In the genomic region with DNA sequence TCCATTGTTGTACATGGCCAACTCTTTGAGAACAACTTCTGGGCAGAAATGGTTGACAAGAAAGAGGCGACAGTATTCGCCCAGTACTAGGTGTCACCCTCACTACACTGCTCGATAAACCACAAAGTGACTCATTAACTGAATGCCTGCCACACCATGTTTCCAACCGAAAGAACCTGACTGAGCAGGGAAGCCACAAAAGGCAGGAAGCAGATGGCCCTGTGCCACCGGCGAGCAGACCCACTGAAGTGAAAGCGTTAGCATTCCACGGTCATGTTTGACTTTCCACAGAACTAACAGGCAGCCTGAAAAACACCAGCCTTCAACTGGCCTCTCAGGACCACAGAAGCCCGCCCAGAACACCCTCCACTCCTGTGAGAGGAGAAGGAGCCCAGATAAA, we compare ENCODE assay signal across 10 mouse cellular contexts. TPM values are rescaled to one million over a fixed set of nuclear protein-coding genes. Genes with fewer than 3 reads are reported as not detected.
DNase-seq lines count a peak whose midpoint lies in the region; ATAC-seq lines count a peak whose summit lies in the region.
"Had no signal": no experiment of that assay in that cellular context is flagged by ENCODE, and none has a peak within 500 bp of the region (broad histone marks: within the 10 kb centered on the region; RNA-seq: fewer than 3 reads in every experiment).

No protein-coding gene starts in this region.

- H3K9me3 ChIP-seq in heart, embryonic 16.5 days (replicated peaks; ENCODE audit: control insufficient read depth, low read length): no peaks in the 10 kb centered on the region

- H3K4me1 ChIP-seq in heart, embryonic 16.5 days (ENCODE audit: control insufficient read depth, insufficient read depth, low read length): peaks cover 5% of the 10 kb centered on the region; the same call in 1 of the 2 replicates

- H3K27ac ChIP-seq in heart, embryonic 16.5 days (ENCODE audit: low read length): peak overlapping the region; percentile 66
- H3K27ac ChIP-seq: liver, embryonic 14.5 days had no signal

- 70% methylated on average over 9 of the region's 9 CpGs for WGBS in heart, embryonic 16.5 days

- no peaks in the 10 kb centered on the region for H3K27me3 ChIP-seq in heart, embryonic 16.5 days (ENCODE audit: control insufficient read depth, insufficient read depth, low read length)

- no peak for ATAC-seq in heart, embryonic 16.5 days (replicated peaks; ENCODE audit: extremely low read depth, insufficient read depth, low FRiP score)
- peak; percentile 75 for ATAC-seq in activated CD4-positive, CD25-positive, alpha-beta regulatory T cell, adult 4 months
- 0 out of 2 replicates have a peak, but pooled peaks have one; percentile 29 for ATAC-seq in megakaryocyte-erythroid progenitor cell, adult 5-6 weeks (replicated peaks; ENCODE audit: low FRiP score, low TSS enrichment, poor library complexity, severe bottlenecking)
- no peak for ATAC-seq in erythroblast, adult 5-6 weeks (replicated peaks; ENCODE audit: low FRiP score, poor library complexity, severe bottlenecking)

- H3K36me3 ChIP-seq in heart, embryonic 16.5 days (ENCODE audit: control insufficient read depth, insufficient read depth): peaks cover 57% of the 10 kb centered on the region

- no peak overlapping the region for H3K4me2 ChIP-seq in heart, embryonic 16.5 days (ENCODE audit: low read depth, low read length)

- no peak overlapping the region for H3K4me3 ChIP-seq in heart, embryonic 16.5 days (ENCODE audit: low read length)

- H3K9ac ChIP-seq in heart, embryonic 16.5 days (ENCODE audit: low read length): no peak overlapping the region
- H3K9ac ChIP-seq: liver, embryonic 14.5 days had no signal

- DNase-seq in heart, adult 11 months: no peak
- DNase-seq in kidney, postnatal 36 days: peak; percentile 81 to 85
- DNase-seq in cerebellum, postnatal 14 days: no peak
- no peak for DNase-seq in neural tube, embryonic 10.5 days (ENCODE audit: extremely low spot score, low spot score)
- DNase-seq: adrenal gland, postnatal 14 days had no signal

RNA-seq across cellular contexts. Expression of a gene that starts 16.8 kb away (rescaled TPM):
- 1.2 TPM in 2 replicates for polyA plus RNA-seq in heart, embryonic 16.5 days (2015; fragmentation: Nextera tagmentation; extraction: Ambion mirVana)
- polyA plus RNA-seq in activated CD4-positive, CD25-positive, alpha-beta regulatory T cell, adult 4 months (2017; shearing (Covaris generic)): not detected
- 0.32 TPM in 1 of 2 replicates, not detected in the other for total RNA-seq in megakaryocyte-erythroid progenitor cell, adult 5-6 weeks (2014; fragmentation: Nextera tagmentation)
- total RNA-seq in megakaryocyte-erythroid progenitor cell, adult 5-6 weeks (2017): 0.69 and 0.80 TPM in 2 replicates
- total RNA-seq in erythroblast, adult 5-6 weeks (2015; ENCODE audit: low replicate concordance): not detected in 2 replicates
- total RNA-seq in erythroblast, adult 5-6 weeks (2017; ENCODE audit: low replicate concordance): 0.09 and 0.56 TPM in 2 replicates

RNA-seq across cellular contexts. Expression of a gene that starts 19.4 kb away (rescaled TPM):
- polyA plus RNA-seq in heart, embryonic 16.5 days (2015; fragmentation: Nextera tagmentation; extraction: Ambion mirVana): 65.9 and 72.3 TPM in 2 replicates
- polyA plus RNA-seq in activated CD4-positive, CD25-positive, alpha-beta regulatory T cell, adult 4 months (2017; shearing (Covaris generic)): 10 to 100 TPM; 33.1 to 42.4 TPM
- 68.2 and 80.6 TPM in 2 replicates for total RNA-seq in megakaryocyte-erythroid progenitor cell, adult 5-6 weeks (2014; fragmentation: Nextera tagmentation)
- 43.9 and 64.9 TPM in 2 replicates for total RNA-seq in megakaryocyte-erythroid progenitor cell, adult 5-6 weeks (2017)
- 7.5 and 11.7 TPM in 2 replicates for total RNA-seq in erythroblast, adult 5-6 weeks (2015; ENCODE audit: low replicate concordance)
- total RNA-seq in erythroblast, adult 5-6 weeks (2017; ENCODE audit: low replicate concordance): 8.5 and 15.1 TPM in 2 replicates

RNA-seq across cellular contexts. Expression of a gene that starts 26.1 kb away (rescaled TPM):
- 0.11 and 0.20 TPM in 2 replicates for polyA plus RNA-seq in heart, embryonic 16.5 days (2015; fragmentation: Nextera tagmentation; extraction: Ambion mirVana)
- polyA plus RNA-seq in activated CD4-positive, CD25-positive, alpha-beta regulatory T cell, adult 4 months (2017; shearing (Covaris generic)): not detected
- not detected in 2 replicates for total RNA-seq in megakaryocyte-erythroid progenitor cell, adult 5-6 weeks (2014; fragmentation: Nextera tagmentation)
- total RNA-seq in megakaryocyte-erythroid progenitor cell, adult 5-6 weeks (2017): not detected in 2 replicates
- total RNA-seq in erythroblast, adult 5-6 weeks (2015; ENCODE audit: low replicate concordance): not detected in 2 replicates
- total RNA-seq in erythroblast, adult 5-6 weeks (2017; ENCODE audit: low replicate concordance): not detected in 2 replicates
- total RNA-seq: adrenal gland, postnatal 14 days had no signal

RNA-seq across cellular contexts. Expression of a gene that starts 52.4 kb away (rescaled TPM):
- 50.2 and 54.6 TPM in 2 replicates for polyA plus RNA-seq in heart, embryonic 16.5 days (2015; fragmentation: Nextera tagmentation; extraction: Ambion mirVana)
- 10 to 100 TPM; 49.2 to 80.4 TPM for polyA plus RNA-seq in activated CD4-positive, CD25-positive, alpha-beta regulatory T cell, adult 4 months (2017; shearing (Covaris generic))
- 52.5 and 57.0 TPM in 2 replicates for total RNA-seq in megakaryocyte-erythroid progenitor cell, adult 5-6 weeks (2014; fragmentation: Nextera tagmentation)
- 17.3 and 25.5 TPM in 2 replicates for total RNA-seq in megakaryocyte-erythroid progenitor cell, adult 5-6 weeks (2017)
- total RNA-seq in erythroblast, adult 5-6 weeks (2015; ENCODE audit: low replicate concordance): 12.1 and 34.6 TPM in 2 replicates
- total RNA-seq in erythroblast, adult 5-6 weeks (2017; ENCODE audit: low replicate concordance): 7.8 and 14.1 TPM in 2 replicates

RNA-seq across cellular contexts. Expression of a gene that starts 55.8 kb away (rescaled TPM):
- polyA plus RNA-seq in heart, embryonic 16.5 days (2015; fragmentation: Nextera tagmentation; extraction: Ambion mirVana): 38.6 and 40.5 TPM in 2 replicates
- 10 to 100 TPM; 10.0 to 11.7 TPM for polyA plus RNA-seq in activated CD4-positive, CD25-positive, alpha-beta regulatory T cell, adult 4 months (2017; shearing (Covaris generic))
- 18.2 and 21.3 TPM in 2 replicates for total RNA-seq in megakaryocyte-erythroid progenitor cell, adult 5-6 weeks (2014; fragmentation: Nextera tagmentation)
- total RNA-seq in megakaryocyte-erythroid progenitor cell, adult 5-6 weeks (2017): 19.9 and 27.1 TPM in 2 replicates
- 8.3 and 8.6 TPM in 2 replicates for total RNA-seq in erythroblast, adult 5-6 weeks (2015; ENCODE audit: low replicate concordance)
- total RNA-seq in erythroblast, adult 5-6 weeks (2017; ENCODE audit: low replicate concordance): 11.3 and 12.7 TPM in 2 replicates

Comparison
In these comparisons a context has a peak if more than half of its experiments do, and no peak if none do; other contexts are left out.
1. ATAC-seq: peak in activated CD4-positive, CD25-positive, alpha-beta regulatory T cell, adult 4 months (single experiment) and megakaryocyte-erythroid progenitor cell, adult 5-6 weeks (single experiment); none in heart, embryonic 16.5 days (single experiment) and erythroblast, adult 5-6 weeks (single experiment).
2. DNase-seq: peak in kidney, postnatal 36 days (2 of 2); none in heart, adult 11 months (single experiment), cerebellum, postnatal 14 days (0 of 2) and neural tube, embryonic 10.5 days (single experiment).